Mouse (Mus musculus): Measurements from ENCODE around the gene Thra.
"Not testable (repeated sequence)": the region's sequence is repeated elsewhere in the genome, so short reads cannot be mapped to it uniquely, and the experiment has no call there.

DNA sequence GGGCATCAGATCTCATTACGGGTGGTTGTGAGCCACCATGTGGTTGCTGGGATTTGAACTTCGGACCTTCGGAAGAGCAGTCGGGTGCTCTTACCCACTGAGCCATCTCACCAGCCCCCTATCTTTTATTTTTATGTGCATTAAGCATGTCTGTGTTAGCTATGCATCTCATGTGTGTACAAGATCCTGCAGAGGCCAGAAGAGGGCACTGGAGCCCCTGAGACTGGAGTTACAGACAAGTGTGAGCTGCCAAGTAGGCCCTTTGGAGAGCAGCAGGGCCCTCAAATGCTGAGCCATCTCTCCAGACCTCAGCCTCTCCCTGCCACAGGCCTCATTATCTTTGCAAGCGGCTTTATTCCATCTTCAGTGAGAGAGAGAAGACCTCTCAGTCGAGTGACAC is 28.4 kb upstream of the Thra start:
- TF ChIP-seq CTCF (IDR thresholded peaks at IDR 0.05; ENCODE audit: low read depth): peak; percentile 51
- TF ChIP-seq EP300 (IDR thresholded peaks at IDR 0.05; ENCODE audit: low read depth): not testable (repeated sequence)
